Comparison of ENCODE assay signal across 22 mouse cellular contexts in genomic region chr2:128145433-128145832, GRCm38 (mm10). TPM values are rescaled to one million over a fixed set of nuclear protein-coding genes. Genes with fewer than 3 reads are reported as not detected.
A peak's percentile ranks its signal among the peaks of the same experiment; 100 is the strongest.
DNase-seq lines count a peak whose midpoint lies in the region; ATAC-seq and TF ChIP-seq lines count a peak whose summit lies in the region.
"Had no signal": no experiment of that assay in that cellular context is flagged by ENCODE, and none has a peak within 500 bp of the region (broad histone marks: within the 10 kb centered on the region; RNA-seq: fewer than 3 reads in every experiment).

No protein-coding gene starts in this region.

- no peaks in the 10 kb centered on the region; the same call in 1 of the 2 replicates for H3K36me3 ChIP-seq in liver, embryonic 16.5 days (ENCODE audit: control insufficient read depth, insufficient read depth)
- H3K36me3 ChIP-seq in stomach, embryonic 16.5 days (ENCODE audit: control insufficient read depth, insufficient read depth, low read length), result peaks cover 10% of the 10 kb centered on the region; the same call in 1 of the 2 replicates
- peaks cover 5% of the 10 kb centered on the region; the same call in 1 of the 2 replicates for H3K36me3 ChIP-seq in stomach, postnatal 0 days (ENCODE audit: control insufficient read depth, insufficient read depth, low read length)

- peaks cover 20% of the 10 kb centered on the region for H3K4me1 ChIP-seq in liver, embryonic 16.5 days (ENCODE audit: control insufficient read depth, low read depth, low read length)
- no peaks in the 10 kb centered on the region for H3K4me1 ChIP-seq in stomach, embryonic 16.5 days (ENCODE audit: control insufficient read depth, insufficient read depth, low read length)
- H3K4me1 ChIP-seq in stomach, postnatal 0 days (replicated peaks; ENCODE audit: control insufficient read depth, insufficient read depth), result no peaks in the 10 kb centered on the region
- H3K4me1 ChIP-seq: hindbrain, embryonic 10.5 days had no signal

- DNase-seq in kidney, adult 9 months, result peak; percentile 22
- no peak for DNase-seq in kidney, postnatal 14 days
- DNase-seq in liver, result no peak
- no peak for DNase-seq in stomach, postnatal 0 days (ENCODE audit: low spot score)
- no peak for DNase-seq in thymus, postnatal 10 days (ENCODE audit: low spot score in 2 of 2)
- DNase-seq: adrenal gland, postnatal 10 days; cerebellum, adult 18-20 months; cerebellum, adult 9-10 months; cerebellum, postnatal 14 days; gastrocnemius, postnatal 10 days; gastrocnemius, postnatal 36 days; heart, adult 2 months had no signal

- TF ChIP-seq EP300 in stomach, postnatal 0 days (optimal IDR thresholded peaks at IDR 0.05), result no peak

- no peak for ATAC-seq in liver, embryonic 16.5 days (ENCODE audit: low read depth)
- ATAC-seq in stomach, embryonic 16.5 days (ENCODE audit: insufficient read depth, low FRiP score), result no peak
- no peak for ATAC-seq in stomach, postnatal 0 days (ENCODE audit: low FRiP score, low TSS enrichment)
- ATAC-seq: forebrain, embryonic 13.5 days; forebrain, embryonic 16.5 days; hindbrain, embryonic 16.5 days; Patski had no signal

- H3K4me3 ChIP-seq in liver, embryonic 16.5 days (ENCODE audit: low read depth, low read length), result no peak overlapping the region
- no peak overlapping the region for H3K4me3 ChIP-seq in stomach, embryonic 16.5 days (replicated peaks; ENCODE audit: low read length)
- H3K4me3 ChIP-seq in stomach, postnatal 0 days (ENCODE audit: low read depth, low read length), result no peak overlapping the region
- H3K4me3 ChIP-seq: forebrain, embryonic 10.5 days; forebrain, embryonic 13.5 days; heart, adult 2 months; heart, embryonic 10.5 days; hindbrain, embryonic 10.5 days; hindbrain, embryonic 13.5 days had no signal

- no peak for TF ChIP-seq CTCF in stomach, postnatal 0 days (IDR thresholded peaks at IDR 0.05; ENCODE audit: low read depth)

- WGBS in liver, embryonic 16.5 days (ENCODE audit: insufficient replicate concordance), result 51% methylated on average over 3 of the region's 3 CpGs
- 46% methylated on average over 3 of the region's 3 CpGs for WGBS in stomach, embryonic 16.5 days
- WGBS in stomach, postnatal 0 days, result 40% methylated on average over 3 of the region's 3 CpGs

- no peaks in the 10 kb centered on the region for H3K9me3 ChIP-seq in liver, embryonic 16.5 days (replicated peaks; ENCODE audit: control insufficient read depth, low read length)
- H3K9me3 ChIP-seq in stomach, embryonic 16.5 days (replicated peaks; ENCODE audit: control insufficient read depth, low read length), result no peaks in the 10 kb centered on the region
- no peaks in the 10 kb centered on the region for H3K9me3 ChIP-seq in stomach, postnatal 0 days (ENCODE audit: control insufficient read depth, low read length)
- H3K9me3 ChIP-seq: forebrain, embryonic 10.5 days; forebrain, embryonic 13.5 days; heart, embryonic 10.5 days; hindbrain, embryonic 10.5 days; hindbrain, embryonic 13.5 days had no signal

- H3K27ac ChIP-seq in liver, embryonic 16.5 days (ENCODE audit: low read length), result 0 out of 2 replicates have a peak overlapping the region, but pooled peaks have one; percentile 16
- H3K27ac ChIP-seq in stomach, embryonic 16.5 days (ENCODE audit: low read length), result 0 out of 2 replicates have a peak overlapping the region, but pooled peaks have one; percentile 13
- H3K27ac ChIP-seq in stomach, postnatal 0 days (replicated peaks), result no peak overlapping the region
- H3K27ac ChIP-seq: forebrain, embryonic 10.5 days; forebrain, embryonic 13.5 days; heart, adult 2 months; heart, embryonic 10.5 days; hindbrain, embryonic 10.5 days; hindbrain, embryonic 13.5 days had no signal

- H3K27me3 ChIP-seq in liver, embryonic 16.5 days (ENCODE audit: control insufficient read depth, insufficient read depth, low read depth, low read length), result no peaks in the 10 kb centered on the region
- no peaks in the 10 kb centered on the region for H3K27me3 ChIP-seq in stomach, embryonic 16.5 days (ENCODE audit: control insufficient read depth, insufficient read depth, low read length)
- no peaks in the 10 kb centered on the region for H3K27me3 ChIP-seq in stomach, postnatal 0 days (ENCODE audit: control insufficient read depth, insufficient read depth, low read length)
- H3K27me3 ChIP-seq: forebrain, embryonic 13.5 days; hindbrain, embryonic 13.5 days; Patski had no signal

- H3K4me2 ChIP-seq in liver, embryonic 16.5 days (ENCODE audit: low read depth, low read length), result no peak overlapping the region
- H3K4me2 ChIP-seq in stomach, embryonic 16.5 days (ENCODE audit: low read depth, low read length), result no peak overlapping the region
- no peak overlapping the region for H3K4me2 ChIP-seq in stomach, postnatal 0 days (replicated peaks; ENCODE audit: low read depth)
- H3K4me2 ChIP-seq: forebrain, embryonic 13.5 days; hindbrain, embryonic 13.5 days had no signal

- no peak overlapping the region for H3K9ac ChIP-seq in liver, embryonic 16.5 days (ENCODE audit: low read depth, low read length)
- H3K9ac ChIP-seq in stomach, embryonic 16.5 days (ENCODE audit: low read length), result no peak overlapping the region
- no peak overlapping the region for H3K9ac ChIP-seq in stomach, postnatal 0 days (ENCODE audit: low read length)
- H3K9ac ChIP-seq: forebrain, embryonic 13.5 days; hindbrain, embryonic 13.5 days had no signal

RNA-seq across cellular contexts. Expression of gene Bcl2l11, which starts 19.6 kb away (rescaled TPM):
- polyA plus RNA-seq in liver, embryonic 16.5 days (2015; fragmentation: Nextera tagmentation; extraction: Ambion mirVana), result 5.5 and 6.0 TPM in 2 replicates
- polyA plus RNA-seq in stomach, embryonic 16.5 days (2015; fragmentation: Nextera tagmentation; extraction: Ambion mirVana), result 14.1 and 14.3 TPM in 2 replicates
- polyA plus RNA-seq in stomach, postnatal 0 days (2015; fragmentation: Nextera tagmentation; extraction: Ambion mirVana), result 6.2 and 8.0 TPM in 2 replicates
